Mouse (Mus musculus) heart, postnatal 14 days (tissue): ENCODE results near the gene Lrpprc. TPM values are rescaled to one million over a fixed set of nuclear protein-coding genes. Genes with fewer than 3 reads are reported as not detected.

Experiments
- DNase-seq, 2 experiments: peaks; one replicate each; pipeline ENCODE4 v3.0.0; 2021 to 2022
- intact Hi-C: fragments of 180-260 bp; cut with DNase I; formaldehyde crosslinking; loops from one replicate; pipeline ENCODE4 v1.15.1; 2025
- total RNA-seq, 2 experiments: library from RNA; stranded (reverse); gene quantifications; 2 replicates each; pipeline ENCODE4 v1.2.3; 2021

Lrpprc gene
- total RNA-seq, 2 experiments from 2014 or later = 150 to 152 TPM

- DNase-seq = no peak
- intact Hi-C loops = no loop called here
Observed at GRCm38 (mm10) chr17:84677595-84677994, 113.0 kb downstream of the Lrpprc start.

GRCm38 (mm10) chr17:84675951-84676366 lies 114.6 kb downstream of the Lrpprc start, which contains the start of gene Abcg8:
TSS of gene Abcg8 (plus strand) at chr17:84676302.
- intact Hi-C loops = no loop called here
- peak; percentile 21 to 35 for DNase-seq

- intact Hi-C loops = no loop called here
- no peak for DNase-seq
Observed at GRCm38 (mm10) chr17:84675204-84675603, 115.4 kb downstream of the Lrpprc start.

- DNase-seq = no peak
- intact Hi-C loops = no loop called here
Observed at GRCm38 (mm10) chr17:84674048-84674447, 116.5 kb downstream of the Lrpprc start.

GRCm38 (mm10) chr17:84672376-84673369 lies 117.9 kb downstream of the Lrpprc start:
- intact Hi-C loops = no loop called here
- no peak for DNase-seq

GRCm38 (mm10) chr17:84667848-84668247 lies 122.7 kb downstream of the Lrpprc start:
- intact Hi-C loops = no loop called here
- DNase-seq = no peak

GRCm38 (mm10) chr17:84665691-84666090 lies 124.9 kb downstream of the Lrpprc start:
- intact Hi-C loops = no loop called here
- DNase-seq = no peak

GRCm38 (mm10) chr17:84665053-84665452 lies 125.5 kb downstream of the Lrpprc start:
- intact Hi-C loops = no loop called here
- DNase-seq = no peak

- intact Hi-C loops = no loop called here
- no peak for DNase-seq
Observed at GRCm38 (mm10) chr17:84658951-84659350, 131.6 kb downstream of the Lrpprc start.

- intact Hi-C loops = no loop called here
- DNase-seq = no peak
Observed at GRCm38 (mm10) chr17:84658195-84658594, 132.4 kb downstream of the Lrpprc start.

- intact Hi-C loops = no loop called here
- no peak for DNase-seq
Observed at GRCm38 (mm10) chr17:84657782-84658181, 132.8 kb downstream of the Lrpprc start.

- intact Hi-C loops = no loop called here
- no peak for DNase-seq
Observed at GRCm38 (mm10) chr17:84657422-84657732, 133.2 kb downstream of the Lrpprc start.

- DNase-seq = no peak
- intact Hi-C loops = no loop called here
Observed at GRCm38 (mm10) chr17:84656653-84657421, 133.8 kb downstream of the Lrpprc start.

GRCm38 (mm10) chr17:84656205-84656604 lies 134.4 kb downstream of the Lrpprc start:
- intact Hi-C loops = no loop called here
- DNase-seq = no peak

Other genes starting within 250 kb of the Lrpprc start
- gene Dync2li1, start 164.3 kb downstream of the Lrpprc start, total RNA-seq = 1 to 10 TPM; 2.8 to 4.7 TPM
- gene Abcg8, start 114.5 kb downstream of the Lrpprc start, total RNA-seq = not detected
- gene Abcg5, start 107.8 kb downstream of the Lrpprc start, total RNA-seq = not detected
- 10 to 100 TPM; 95.4 to 99.7 TPM for gene Ppm1b, start 166.0 kb upstream of the Lrpprc start, total RNA-seq
- under 1 TPM; 0.17 to 0.20 TPM for gene Slc3a1, start 237.6 kb upstream of the Lrpprc start, total RNA-seq